Mouse (Mus musculus): ENCODE measurements around the gene Ppp1r12a.
"Not testable (repeated sequence)": the region's sequence is repeated elsewhere in the genome, so short reads cannot be mapped to it uniquely, and the experiment has no call there.

Ppp1r12a gene

DNA sequence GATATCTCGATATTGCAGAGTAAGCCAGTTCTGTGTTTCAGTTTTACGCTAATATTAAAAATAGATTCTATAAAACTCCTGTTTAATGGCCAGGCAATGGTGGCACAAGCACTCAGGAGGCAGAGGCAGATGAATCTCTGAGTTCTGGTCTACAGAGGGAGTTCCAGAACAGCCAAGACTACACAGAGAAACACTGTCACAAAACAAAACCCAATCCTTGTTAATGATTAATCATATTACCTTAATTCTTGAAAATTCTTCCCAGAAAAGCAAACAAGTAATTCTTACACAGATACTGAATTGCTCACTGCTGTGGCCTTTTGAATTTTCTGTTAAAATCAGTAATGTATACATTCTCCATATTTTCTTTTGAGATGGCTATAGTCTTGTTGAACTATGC, 37.0 kb downstream of the Ppp1r12a start:
- no peak for DNase-seq (ENCODE audit: low read depth, low spot score)

DNA sequence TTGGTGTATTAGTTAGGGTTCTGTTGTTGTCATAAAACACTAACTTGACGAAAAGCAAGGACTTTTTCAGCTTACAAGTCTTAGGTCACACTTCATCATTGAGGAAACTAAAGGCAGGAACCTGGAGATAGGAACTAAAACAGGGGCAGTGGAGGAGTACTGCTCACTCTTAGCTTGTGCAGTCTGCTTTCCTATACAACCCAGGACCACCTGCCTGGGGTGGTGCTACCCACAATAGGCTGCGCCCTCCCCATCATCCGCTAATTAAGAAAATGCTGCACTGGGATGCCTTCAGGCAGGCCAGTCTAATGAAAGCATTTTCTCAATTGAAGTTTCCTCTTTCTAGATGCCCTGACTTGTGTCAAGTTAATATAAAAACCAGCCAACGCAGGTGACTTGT, 40.1 kb downstream of the Ppp1r12a start:
- DNase-seq (ENCODE audit: low read depth, low spot score) = no peak

DNA sequence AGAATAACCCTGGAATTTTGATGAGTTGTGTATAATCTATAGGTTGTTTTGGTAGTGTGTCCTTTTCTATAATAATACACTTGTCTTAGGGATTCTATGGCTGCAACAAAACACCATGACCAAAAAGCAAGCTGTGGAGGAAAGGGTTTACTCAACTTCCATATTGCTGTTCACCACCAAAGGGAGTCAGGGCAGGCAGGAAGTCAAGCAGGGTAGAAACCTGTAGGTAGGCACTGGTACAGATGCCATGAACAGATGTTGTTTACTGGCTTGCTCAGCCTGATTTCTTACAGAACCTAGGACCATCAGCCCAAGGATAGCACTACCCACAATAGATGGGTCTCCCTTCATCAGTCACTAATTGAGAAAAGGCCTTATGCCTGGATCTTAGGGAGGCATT, 41.4 kb downstream of the Ppp1r12a start:
- no peak for DNase-seq (ENCODE audit: low read depth, low spot score)

DNA sequence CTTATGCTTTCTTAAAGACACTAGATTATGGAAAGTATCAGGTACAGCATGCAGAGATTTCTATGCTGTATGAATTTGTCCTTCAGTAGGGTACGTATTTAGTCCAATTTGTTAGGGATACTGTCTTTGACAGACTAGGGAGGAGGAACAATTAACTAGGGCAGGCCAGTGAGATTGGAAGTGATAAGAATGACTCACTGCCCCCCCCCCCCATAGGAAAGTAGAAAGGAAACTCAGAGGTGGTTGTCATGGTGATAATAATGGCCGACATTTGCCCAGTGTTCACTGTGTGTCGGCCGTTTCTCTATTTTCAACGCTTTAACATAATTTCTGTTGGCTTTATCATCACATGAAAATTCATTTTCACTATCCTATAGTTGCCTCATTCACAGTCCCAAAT, 47.4 kb downstream of the Ppp1r12a start:
- no peak for DNase-seq (ENCODE audit: low read depth, low spot score)

DNA sequence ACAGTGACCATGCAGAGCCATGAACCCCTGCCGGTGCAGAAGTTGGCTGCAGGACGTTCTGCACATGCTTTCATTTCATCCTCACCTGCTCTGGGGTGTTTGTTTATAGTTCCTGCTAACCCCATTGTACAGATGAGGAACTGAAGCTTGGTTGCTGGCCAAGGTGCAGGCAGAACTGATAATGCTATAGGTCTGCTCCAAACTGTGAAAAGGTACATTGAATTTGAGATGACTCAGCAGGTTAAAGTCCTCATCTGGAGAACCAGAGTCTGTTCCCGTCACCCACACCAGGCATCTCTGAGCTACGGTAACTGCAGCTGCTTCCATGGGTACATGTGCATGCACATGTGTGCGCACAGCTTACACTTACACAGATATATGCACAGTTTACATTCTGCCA, 62.4 kb downstream of the Ppp1r12a start:
- no peak for DNase-seq (ENCODE audit: low read depth, low spot score)

DNA sequence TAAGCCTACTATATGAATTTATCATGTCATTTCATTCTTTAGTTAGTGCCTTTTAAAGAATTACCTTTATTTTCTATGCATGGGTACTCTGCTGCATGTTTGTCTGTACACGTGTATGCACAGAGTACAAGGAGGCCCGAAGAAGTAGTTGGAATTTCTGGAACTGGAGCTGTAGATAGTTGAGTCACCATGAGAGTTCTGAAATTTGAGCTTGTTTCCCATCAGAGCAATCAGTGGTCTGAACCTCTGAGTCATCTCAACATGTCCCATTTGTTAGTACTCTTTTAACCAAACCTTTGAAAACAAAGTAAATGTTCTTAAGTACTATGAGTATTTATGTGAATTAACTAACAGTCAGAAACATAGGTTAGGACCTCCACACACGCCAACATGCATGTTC, 75.1 kb downstream of the Ppp1r12a start:
- no peak for DNase-seq (ENCODE audit: low read depth, low spot score)

DNA sequence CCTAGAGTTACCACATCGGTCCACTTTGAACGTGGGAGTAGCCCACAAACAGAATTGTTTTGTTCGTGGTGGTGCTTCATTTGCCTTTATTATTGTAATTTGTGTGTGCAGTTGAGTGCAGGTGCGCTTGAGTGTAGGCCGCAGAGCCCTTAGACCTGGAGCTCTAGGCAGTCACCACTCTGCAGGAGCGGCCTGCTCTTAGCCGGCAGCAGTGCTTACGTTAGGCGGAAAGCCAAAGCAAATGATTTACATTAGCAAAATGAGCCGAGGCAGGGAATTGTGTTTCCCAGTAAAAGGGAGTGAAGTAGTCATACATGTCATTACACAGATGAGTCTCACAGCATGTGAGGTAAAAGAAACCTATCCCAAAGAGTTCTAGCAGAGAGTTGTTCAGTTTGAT, 77.1 kb downstream of the Ppp1r12a start:
- DNase-seq (ENCODE audit: low read depth, low spot score) = no peak

DNA sequence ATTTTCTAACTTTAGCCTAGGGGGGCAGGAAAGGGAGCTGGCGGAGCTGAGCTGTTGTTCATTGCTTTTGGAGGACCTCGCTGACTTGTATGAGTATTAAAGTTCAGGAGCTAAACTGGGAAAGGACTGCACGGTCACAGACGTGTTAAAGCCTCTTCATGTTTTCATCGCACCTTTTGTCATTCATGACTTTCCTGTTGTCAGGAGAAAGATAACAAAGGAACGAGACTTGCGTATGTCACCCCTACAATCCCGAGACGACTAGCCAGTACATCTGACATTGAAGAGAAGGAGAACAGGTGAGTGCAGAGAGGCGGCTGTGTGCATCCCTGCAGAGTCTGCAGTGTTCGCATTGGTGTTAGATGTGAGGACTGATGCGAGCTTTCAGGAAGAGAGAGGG, 88.7 kb downstream of the Ppp1r12a start:
- DNase-seq (ENCODE audit: low read depth, low spot score) = no peak

DNA sequence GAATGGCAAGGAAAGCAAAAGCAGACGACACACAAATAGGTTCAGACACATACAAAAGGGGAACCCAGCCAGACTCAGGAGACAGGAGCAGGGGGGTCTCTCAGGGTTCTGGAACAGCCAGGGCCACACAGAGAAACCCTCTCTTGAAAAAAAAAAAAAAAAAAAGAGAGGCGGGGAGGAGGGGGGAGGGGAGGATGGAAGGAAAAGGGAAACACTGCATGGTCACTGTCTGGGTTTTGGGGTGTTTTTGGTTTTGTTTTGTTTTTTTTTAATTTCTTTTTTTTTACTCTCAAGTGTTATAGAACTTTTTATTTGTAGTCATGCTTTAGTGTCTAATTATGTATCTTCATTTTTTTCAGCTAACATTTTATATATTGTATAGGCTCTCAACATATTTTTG, 89.2 kb downstream of the Ppp1r12a start:
- DNase-seq (ENCODE audit: low read depth, low spot score) = no peak

DNA sequence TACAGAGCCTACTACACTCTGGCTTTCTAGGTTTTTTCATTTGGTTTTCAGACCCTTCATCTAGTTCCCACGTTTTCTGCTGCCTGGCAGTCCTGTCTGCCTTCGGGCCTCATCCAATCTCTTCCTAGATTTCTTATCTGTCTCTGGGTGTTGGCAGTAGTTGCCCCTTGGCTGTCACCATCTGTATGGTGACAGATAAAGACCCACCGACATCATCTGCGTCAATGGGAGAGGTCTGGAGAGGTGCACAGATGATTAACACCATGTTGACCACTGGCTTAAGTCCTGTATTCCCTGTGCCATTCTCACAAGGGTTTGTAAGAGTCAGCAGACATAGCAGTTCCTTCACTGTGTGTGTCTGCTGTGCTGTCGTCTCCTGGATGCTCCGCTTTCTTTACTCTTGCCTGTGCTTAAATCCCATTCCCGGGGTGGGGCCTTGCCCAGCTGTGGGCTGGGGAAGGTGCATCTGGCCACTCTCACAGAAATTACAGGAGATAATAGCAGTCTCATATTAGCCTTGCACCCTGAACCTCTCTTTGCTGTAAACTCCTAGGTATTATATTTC, 93.9 kb downstream of the Ppp1r12a start:
- DNase-seq (ENCODE audit: low read depth, low spot score) = no peak

DNA sequence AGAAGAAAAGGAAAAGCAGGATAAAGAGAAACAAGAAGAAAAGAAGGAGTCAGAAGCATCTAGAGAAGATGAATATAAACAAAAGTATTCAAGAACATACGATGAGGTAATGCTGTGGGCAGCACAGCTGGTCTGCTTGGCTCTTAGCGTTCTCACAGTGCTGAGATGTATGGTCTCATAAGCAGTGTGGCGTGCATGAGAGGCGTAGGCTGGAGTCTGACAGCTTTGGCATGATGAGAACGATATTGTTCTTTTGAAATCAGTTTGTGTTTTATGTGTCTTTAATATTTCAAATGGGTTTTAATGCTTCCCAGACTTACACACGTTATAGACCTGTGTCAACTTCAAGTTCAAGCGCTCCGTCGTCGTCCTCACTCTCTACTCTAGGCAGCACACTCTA, 98.9 kb downstream of the Ppp1r12a start:
- no peak for DNase-seq (ENCODE audit: low read depth, low spot score)

DNA sequence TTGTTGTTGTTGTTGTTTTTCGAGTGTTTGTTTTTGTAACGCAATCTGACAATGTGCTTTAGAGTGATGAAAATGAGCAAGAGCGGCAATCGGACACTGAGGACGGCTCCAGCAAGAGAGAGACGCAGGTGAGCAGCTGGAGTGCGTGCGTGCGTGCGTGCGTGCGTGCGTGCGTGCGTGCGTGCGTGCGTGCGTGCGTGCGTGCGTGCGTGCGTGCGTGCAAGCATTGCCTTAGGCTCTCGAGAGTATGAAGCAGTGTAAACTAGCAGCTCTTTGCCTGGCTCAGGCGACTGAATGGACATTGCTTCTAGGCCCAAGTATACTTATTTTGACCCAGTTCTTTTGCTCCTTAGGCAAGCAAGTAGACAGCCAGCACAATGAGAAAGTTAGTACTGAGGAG, 102.6 kb downstream of the Ppp1r12a start:
- DNase-seq (ENCODE audit: low read depth, low spot score) = no peak

DNA sequence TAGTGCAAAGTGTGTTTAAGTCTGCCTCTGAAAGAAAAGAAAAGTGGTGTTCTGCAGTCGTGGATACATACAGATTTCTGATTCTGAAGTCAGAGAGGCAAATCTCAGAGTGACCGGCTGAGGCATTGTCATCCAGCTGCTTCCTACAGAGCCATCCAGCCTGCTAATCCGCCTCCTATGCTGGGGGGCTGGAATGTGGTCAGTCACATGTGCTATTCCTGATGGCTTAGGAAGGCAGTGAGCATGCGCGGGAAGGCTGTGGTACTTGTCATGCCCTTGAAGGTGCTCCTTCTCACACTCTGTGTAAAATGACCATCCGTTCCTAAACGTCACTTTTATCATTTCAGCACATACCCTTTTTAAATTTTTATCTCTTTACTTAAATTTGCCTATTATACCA, 109.2 kb downstream of the Ppp1r12a start:
- no peak for DNase-seq (ENCODE audit: low read depth, low spot score)

DNA sequence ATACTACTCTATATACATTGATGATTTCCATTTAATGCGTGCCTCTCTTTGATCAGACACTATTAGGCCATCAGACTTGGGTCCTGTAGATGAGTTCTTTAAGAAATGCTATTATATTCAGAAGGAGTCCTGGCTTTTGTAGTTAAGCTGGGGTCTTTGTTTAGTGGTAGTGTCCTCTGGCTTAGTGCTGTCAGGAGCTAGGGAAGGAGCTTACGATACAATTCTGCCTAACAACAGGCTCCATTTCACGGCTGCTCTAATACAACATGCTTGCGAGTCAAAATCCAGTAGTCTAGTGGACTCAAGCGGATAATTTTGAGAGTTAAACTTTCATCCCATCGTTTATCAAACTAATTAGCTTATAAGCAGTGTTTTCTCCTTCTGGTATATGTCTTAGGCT, 114.7 kb downstream of the Ppp1r12a start:
- no peak for DNase-seq (ENCODE audit: low read depth, low spot score)

DNA sequence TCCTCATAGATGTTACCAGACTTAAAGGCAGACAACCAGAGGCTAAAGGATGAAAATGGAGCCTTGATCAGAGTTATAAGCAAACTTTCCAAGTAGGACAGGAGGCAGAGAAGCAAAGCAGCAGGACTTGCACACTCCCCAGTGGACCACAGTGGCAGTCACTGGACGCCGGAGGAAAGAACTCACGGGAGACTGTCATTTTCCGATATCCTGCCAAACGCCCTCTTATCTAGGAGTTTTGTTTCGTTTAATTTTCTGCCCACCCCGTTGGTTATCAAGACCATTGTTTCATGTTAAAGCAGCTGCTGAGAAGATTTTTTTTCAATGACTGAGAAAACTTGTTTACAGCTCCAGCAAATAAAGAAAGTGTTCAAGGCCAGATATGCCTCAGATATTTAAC, 115.2 kb downstream of the Ppp1r12a start:
- no peak for DNase-seq (ENCODE audit: low read depth, low spot score)

DNA sequence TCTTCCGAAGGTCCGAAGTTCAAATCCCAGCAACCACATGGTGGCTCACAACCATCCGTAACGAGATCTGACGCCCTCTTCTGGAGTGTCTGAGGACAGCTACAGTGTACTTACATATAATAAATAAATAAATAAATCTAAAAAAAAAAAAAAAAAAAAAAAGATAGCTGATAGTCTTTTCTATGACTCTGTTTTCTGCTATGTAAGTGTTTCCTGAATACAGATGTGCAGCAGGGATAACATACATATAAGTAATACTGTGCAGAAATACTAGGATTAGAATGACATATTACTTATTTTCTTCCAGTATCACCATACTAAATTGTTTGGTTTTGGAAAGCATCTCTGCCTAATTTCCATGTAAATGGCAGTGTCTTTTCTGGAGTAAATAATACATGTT, 119.1 kb downstream of the Ppp1r12a start:
- not testable (repeated sequence) for DNase-seq (ENCODE audit: low read depth, low spot score)

DNA sequence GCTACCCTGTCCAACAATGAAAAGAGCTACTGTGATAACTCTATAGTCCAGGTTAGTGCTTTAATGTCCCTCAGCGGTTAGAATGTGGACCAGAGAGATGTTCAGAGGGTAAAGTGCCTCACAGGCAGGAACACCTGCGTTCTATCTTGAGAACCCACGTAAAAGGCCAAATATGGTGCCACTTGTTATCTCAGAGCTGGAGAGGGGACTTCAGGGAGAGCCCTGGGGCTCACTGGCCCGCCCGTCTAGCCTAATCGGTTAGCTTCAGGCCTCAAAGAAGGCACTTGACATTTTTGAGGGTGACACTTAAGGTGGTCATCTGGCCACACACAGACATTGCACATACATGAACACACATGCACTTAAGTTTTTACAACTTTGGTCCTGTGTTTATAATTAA, 120.4 kb downstream of the Ppp1r12a start:
- DNase-seq (ENCODE audit: low read depth, low spot score) = no peak

DNA sequence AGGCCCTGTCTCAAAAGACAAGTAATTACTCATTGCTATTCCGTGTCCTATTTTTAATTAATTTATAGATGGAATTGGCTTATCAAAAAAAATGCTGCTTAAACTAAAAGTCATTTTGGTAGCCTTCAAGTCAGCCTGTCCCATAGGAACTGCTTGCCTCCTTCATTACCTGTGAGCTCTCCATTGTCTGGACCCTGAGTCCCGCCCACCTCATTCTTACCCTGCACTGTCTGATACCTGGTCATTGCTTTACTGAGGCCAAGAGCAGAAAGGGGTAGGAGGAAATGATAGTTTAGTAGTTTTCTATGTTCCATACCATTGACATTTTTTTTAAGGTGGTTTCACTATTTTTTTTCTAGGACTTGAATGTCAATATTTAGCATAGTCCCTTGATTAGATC, 121.4 kb downstream of the Ppp1r12a start:
- DNase-seq (ENCODE audit: low read depth, low spot score) = no peak

DNA sequence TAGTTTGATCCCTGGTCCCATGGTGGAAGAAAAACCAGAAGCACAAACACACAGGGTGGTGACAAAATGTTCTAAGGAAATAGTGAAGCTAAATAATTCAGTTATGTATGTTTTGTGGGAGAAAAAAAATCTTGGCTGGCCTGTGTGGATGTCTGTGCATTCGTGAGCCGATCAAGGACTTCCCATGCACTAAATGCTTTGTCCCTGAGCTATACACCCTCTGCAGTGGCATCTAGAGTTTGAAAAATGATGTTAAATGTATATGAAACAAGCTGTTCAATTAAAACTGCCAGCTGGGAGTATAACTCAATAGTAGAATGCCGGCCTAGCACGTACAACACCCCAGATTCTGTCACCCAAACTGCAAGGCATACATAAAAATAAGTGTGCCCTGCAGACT, 121.8 kb downstream of the Ppp1r12a start:
- no peak for DNase-seq (ENCODE audit: low read depth, low spot score)

DNA sequence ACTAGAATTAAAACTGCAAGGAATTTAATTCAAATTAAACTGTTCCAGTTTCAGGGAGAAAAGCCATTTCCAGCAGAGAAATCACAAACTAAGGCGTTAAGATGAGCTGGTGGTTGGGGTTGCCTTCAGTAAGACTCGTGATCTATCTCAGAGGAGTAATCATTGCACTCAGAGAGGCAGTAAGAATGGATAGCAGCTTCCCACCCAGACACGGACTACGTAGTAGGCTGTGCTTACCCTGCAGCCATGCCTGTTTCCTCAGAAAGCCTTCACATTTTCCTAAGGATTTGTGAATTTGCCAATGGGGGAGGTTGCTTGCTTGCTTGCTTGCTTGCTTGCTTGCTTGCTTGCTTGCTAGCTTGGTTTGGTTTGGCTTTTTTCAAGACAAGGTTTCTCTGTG, 122.5 kb downstream of the Ppp1r12a start:
- no peak for DNase-seq (ENCODE audit: low read depth, low spot score)

DNA sequence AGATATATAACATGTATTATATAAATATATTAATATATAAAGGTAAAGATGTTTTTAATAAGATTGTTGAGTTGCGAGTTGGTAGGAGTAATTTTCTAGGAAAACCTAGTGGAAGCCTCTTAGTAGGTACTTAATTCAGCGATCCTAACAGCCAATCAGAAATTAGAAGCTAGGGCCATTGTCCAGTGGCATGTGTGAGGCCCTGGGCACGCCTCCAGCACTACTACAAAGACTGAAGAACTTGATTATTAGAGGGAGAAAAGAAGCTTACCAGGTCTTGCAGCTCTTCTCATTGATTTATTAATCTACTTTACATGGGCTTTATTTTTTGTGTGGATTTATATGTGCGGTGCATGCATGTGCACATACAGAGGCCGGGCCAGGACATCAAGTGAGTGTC, 123.0 kb downstream of the Ppp1r12a start:
- no peak for DNase-seq (ENCODE audit: low read depth, low spot score)

DNA sequence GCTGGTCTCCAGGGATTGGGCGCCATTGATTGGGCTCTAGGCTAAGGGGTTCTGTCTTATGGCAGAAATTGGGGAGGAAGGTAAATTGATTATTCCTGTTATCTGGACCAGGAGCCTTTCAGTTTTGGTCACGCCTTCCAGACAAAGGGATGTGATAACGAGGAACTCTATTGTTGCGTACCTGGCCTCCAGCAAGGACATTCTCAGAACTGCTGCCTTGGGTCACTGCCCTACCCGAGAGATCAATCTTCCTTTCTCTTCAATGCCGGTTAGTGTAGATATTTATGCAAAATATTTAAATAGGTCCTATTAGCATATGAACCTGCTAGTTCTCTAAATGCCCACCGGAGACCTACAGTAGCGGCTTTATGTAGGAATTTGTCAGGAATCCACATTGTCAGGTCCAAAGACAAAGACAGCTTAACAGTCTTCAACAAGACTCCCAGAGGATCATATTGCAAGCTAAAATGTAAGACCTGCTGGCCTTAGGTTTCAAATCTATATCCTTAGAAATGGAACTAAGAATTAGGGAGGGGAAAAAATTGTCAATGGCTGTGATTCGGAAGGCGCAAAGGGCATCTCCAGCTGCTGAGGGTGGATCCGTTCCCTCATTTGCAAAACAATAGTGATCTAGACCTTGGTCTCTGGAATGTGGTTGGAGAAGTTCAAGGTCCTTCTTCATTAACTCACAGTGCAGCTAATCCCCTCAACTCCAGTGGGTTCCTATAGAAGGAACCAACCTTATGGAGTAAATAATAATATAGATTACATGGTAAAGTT, 124.9 kb downstream of the Ppp1r12a start:
- no peak for DNase-seq (ENCODE audit: low read depth, low spot score)

DNA sequence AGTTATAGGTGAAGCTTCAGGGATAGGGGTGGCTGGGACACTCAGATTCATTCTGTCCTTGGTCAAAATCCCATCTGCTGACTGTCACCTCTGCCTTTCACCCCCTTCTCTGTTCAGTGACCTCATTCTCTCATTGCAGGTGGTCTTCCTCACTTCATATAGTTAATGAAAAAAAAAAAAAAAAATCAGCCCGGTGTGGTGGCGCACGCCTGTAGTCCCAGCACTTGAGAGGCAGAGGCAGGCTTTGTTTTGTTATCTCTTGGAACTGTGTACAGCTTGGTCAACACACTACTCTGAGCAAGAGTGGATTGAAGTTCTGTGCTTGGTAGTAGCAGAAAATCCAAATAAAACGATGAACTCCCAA, 125.4 kb downstream of the Ppp1r12a start:
- DNase-seq (ENCODE audit: low read depth, low spot score) = no peak

DNA sequence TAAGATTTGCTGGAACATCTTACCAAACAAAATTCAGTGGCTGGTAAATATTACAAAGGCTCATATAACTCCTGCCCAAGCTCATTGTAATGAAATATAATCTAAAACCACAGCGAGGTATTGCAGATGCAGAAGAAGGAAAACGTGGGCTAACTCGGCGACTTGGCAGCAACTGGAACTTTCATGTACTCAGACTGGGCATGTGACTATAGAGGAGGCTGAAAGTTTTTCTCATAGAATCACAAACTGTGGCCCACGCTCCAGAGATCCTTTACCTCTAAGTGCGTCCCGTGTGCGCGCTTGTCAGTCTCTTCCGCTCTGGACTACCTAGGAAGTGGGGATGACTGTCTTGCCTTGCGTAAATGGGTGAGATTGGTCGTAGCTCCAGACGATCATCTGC, 128.1 kb downstream of the Ppp1r12a start:
- DNase-seq (ENCODE audit: low read depth, low spot score) = no peak
